Mouse (Mus musculus): ENCODE results near the gene Rnf151.

GRCm38 (mm10) chr17:24736330-24737051 lies 18.6 kb upstream of the Rnf151 start, which contains the start of gene Msrb1:
- TF ChIP-seq CTCF (IDR thresholded peaks at IDR 0.05; ENCODE audit: low read depth, low read length) (no peak), POLR2A (IDR thresholded peaks at IDR 0.05; ENCODE audit: extremely low read depth, insufficient read depth, low read length) (peak; percentile 99)
